25 mouse cellular contexts compared by ENCODE assay signal in genomic region chr11:36538144-36538543, GRCm38 (mm10).
"Had no signal": no experiment of that assay in that cellular context is flagged by ENCODE, and none has a peak within 500 bp of the region (broad histone marks: within the 10 kb centered on the region; RNA-seq: fewer than 3 reads in every experiment).

No protein-coding gene starts in this region.

- DNase-seq: cerebellum, adult 18-20 months; cerebellum, adult 2 months; cerebellum, adult 8-10 months; cerebellum, adult 9-10 months; cerebellum, adult 9-11 months; cerebellum, postnatal 36 days; embryo, embryonic 11 days; forebrain, postnatal 0 days; gastrocnemius, adult 2 months; gastrocnemius, postnatal 10 days; gastrocnemius, postnatal 14 days; gastrocnemius, postnatal 25 days; gastrocnemius, postnatal 36 days; heart, adult 18-20 months had no signal

- H3K36me3 ChIP-seq: embryonic facial prominence, embryonic 10.5 days; embryonic facial prominence, embryonic 12.5 days; embryonic facial prominence, embryonic 13.5 days; embryonic facial prominence, embryonic 15.5 days; forebrain, embryonic 10.5 days; forebrain, embryonic 12.5 days; forebrain, embryonic 15.5 days had no signal

- H3K27me3 ChIP-seq: embryonic facial prominence, embryonic 12.5 days; embryonic facial prominence, embryonic 13.5 days; embryonic facial prominence, embryonic 15.5 days; forebrain, embryonic 12.5 days; forebrain, embryonic 13.5 days; forebrain, embryonic 15.5 days had no signal

- H3K4me2 ChIP-seq: embryonic facial prominence, embryonic 12.5 days; embryonic facial prominence, embryonic 13.5 days; embryonic facial prominence, embryonic 15.5 days; forebrain, embryonic 12.5 days; forebrain, embryonic 13.5 days; forebrain, embryonic 15.5 days had no signal

- H3K9me3 ChIP-seq: embryonic facial prominence, embryonic 10.5 days; embryonic facial prominence, embryonic 12.5 days; embryonic facial prominence, embryonic 13.5 days; embryonic facial prominence, embryonic 15.5 days; forebrain, embryonic 10.5 days; forebrain, embryonic 12.5 days; forebrain, embryonic 13.5 days; forebrain, embryonic 15.5 days had no signal

- H3K27ac ChIP-seq: embryonic facial prominence, embryonic 10.5 days; embryonic facial prominence, embryonic 12.5 days; embryonic facial prominence, embryonic 13.5 days; embryonic facial prominence, embryonic 15.5 days; forebrain, embryonic 10.5 days; forebrain, embryonic 12.5 days; forebrain, embryonic 13.5 days; forebrain, embryonic 15.5 days; gastrocnemius, adult 2 months had no signal

- H3K9ac ChIP-seq: embryonic facial prominence, embryonic 12.5 days; embryonic facial prominence, embryonic 13.5 days; embryonic facial prominence, embryonic 15.5 days; forebrain, embryonic 12.5 days; forebrain, embryonic 13.5 days; forebrain, embryonic 15.5 days; forebrain, postnatal 0 days had no signal

- H3K4me1 ChIP-seq: embryonic facial prominence, embryonic 10.5 days; embryonic facial prominence, embryonic 12.5 days; embryonic facial prominence, embryonic 13.5 days; embryonic facial prominence, embryonic 15.5 days; forebrain, embryonic 12.5 days; forebrain, embryonic 13.5 days; forebrain, embryonic 15.5 days had no signal

- ATAC-seq: forebrain, embryonic 13.5 days; forebrain, embryonic 14.5 days; forebrain, embryonic 15.5 days; forebrain, embryonic 16.5 days; forebrain, postnatal 0 days had no signal

- H3K4me3 ChIP-seq: embryonic facial prominence, embryonic 10.5 days; embryonic facial prominence, embryonic 12.5 days; embryonic facial prominence, embryonic 13.5 days; embryonic facial prominence, embryonic 15.5 days; erythroblast, embryonic 14.5 days; forebrain, embryonic 10.5 days; forebrain, embryonic 12.5 days; forebrain, embryonic 13.5 days; forebrain, embryonic 15.5 days; gastrocnemius, adult 2 months had no signal
